Mouse (Mus musculus): ENCODE measurements around the gene Adat2.

Adat2 gene

DNA sequence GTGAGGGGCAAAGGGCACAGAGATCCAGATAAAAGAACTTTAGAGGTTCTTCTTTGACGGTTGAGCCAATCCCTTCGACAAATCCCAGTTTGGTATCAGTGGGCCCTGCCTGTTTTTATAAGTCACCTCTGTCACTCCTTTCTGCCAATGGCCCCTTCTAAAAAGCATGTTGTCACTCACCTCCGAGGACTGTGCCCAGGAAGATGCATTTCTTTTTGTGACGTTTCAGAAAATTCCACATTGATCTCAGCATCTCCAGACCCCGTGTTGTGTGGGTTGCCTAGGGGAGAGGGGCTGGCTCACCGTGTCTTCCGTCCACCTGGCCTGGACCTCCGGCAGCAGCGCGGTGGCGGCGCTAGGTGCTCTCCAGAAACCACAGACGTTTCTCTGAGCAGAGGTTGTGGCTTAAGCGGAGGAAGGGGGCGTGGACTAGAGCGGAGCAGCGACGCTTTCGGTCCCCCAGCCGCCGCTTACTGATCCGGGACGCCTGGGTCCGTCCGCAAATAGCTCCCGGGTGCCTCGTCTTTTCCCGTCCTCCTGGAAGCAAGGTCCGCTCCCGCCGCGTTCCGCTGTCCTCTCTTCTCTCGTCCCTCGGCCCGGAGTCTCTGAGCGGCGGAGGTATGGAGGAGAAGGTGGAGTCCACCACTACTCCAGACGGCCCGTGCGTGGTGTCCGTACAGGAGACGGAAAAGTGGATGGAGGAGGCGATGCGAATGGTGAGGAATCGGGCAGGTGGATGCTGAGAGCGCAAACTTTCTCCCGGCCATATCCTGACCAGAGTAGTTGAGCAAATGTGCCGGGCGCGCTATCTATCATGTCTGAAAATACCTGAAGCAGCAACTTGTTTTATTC lies at the start of gene Adat2, which contains the start of gene Pex3:
Gene Adat2, plus strand, starts transcription at position 249 of the 852 bp plus-strand sequence.
Gene Pex3, minus strand, starts transcription at position 497 of the 852 bp plus-strand sequence.
- peak; percentile 85 for DNase-seq

DNA sequence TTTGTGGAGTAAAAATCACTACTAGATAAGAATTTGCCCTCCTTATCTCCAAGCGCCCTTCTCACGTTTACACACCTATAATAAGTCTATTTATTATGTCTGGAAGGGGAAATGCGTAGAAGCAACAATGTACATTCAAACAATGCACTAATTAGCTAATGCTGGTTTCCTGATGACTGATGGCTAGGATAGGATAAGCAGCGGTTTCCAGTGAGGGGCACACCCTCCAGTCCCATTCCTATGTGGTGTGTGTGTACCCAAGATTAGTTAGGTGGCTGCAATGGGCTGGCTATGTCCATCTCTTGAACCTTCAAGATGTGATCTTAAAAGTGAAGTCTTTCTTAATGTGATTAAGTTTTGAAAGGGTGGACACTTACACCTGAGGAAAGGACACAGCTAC lies 30.8 kb upstream of the Adat2 start:
- no peak for DNase-seq

DNA sequence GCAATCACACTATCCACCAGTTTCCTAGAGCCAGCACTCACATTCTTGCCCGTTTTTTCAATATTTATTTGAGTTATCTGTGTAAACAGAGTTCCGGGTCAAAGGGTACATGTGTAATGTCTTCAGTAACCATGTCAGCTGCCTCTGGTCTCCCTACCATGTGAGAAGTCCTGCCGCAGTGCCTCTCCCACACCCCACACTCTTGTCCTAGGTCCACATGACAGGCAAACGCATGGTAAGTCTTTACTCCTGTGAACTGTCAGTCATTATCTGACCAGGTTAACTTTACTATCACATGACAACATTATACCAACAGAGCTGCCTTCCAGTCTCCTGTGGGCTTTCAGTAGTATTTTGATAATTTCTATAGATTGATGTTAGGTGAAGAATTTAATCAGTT lies 24.5 kb upstream of the Adat2 start:
- no peak for DNase-seq

DNA sequence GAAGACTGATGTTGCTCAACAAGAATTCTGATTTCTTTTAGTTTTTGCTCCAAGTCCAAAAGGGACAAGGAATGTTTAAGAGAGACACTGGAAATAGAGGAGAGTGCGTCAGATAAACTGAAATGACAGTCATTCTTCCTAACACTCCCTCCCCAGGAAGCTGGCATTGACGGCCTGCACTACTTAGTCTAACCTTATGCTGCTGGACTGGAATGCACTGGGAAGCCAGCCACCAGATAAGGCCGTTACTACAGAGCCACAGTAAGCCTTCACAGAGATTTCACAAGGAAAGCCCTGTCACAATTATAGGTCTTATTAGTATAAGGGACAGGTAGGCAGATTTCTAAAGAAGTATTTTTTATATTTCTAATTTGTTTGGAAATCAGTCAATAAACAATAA lies 17.9 kb upstream of the Adat2 start:
- DNase-seq, result no peak

DNA sequence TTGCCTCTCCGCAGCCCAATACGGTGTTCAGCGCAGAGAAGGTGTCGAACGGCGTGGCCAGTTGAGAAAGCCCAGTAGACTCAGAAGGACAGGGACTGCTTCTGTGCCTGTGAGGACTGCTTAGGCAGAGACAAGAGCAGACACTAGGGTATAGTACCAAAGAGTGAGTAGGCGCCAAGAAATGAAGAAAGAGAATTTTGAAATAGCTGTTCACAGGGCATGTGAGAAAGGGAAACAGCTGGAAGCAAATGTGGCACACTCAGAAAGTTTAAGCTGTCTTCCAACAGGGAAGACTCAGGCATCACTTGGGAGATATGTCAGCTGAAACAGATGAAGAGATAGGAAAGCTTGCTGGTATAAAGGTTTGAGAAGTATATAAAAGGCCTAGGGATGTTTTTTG lies 16.0 kb upstream of the Adat2 start:
- DNase-seq, result no peak

DNA sequence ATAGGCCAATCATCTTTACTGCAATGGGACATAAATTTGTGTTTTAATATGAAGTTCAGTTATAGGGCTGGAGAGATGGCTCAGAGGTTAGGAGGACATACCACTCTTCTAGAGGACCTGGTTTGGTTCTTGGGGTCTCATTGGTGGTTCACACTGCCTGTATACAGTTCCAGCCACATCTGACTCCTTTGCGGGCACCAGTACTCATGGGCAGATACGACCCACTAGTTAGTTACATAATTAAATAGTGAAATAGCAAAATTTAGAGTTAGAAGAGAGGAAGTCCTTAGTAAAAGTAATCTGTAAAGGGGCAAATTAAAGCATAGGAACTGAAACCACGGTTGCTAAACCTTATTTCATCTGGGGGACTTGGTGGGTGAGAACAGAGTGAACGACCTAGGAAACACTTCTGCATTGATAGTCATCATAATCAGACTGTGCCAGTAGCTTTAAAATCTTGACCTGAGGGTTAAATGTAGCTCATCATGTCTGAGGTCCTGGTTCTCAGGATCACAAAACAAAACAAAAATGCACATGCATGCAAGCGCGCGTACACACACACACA lies 12.8 kb upstream of the Adat2 start:
- no peak for DNase-seq

DNA sequence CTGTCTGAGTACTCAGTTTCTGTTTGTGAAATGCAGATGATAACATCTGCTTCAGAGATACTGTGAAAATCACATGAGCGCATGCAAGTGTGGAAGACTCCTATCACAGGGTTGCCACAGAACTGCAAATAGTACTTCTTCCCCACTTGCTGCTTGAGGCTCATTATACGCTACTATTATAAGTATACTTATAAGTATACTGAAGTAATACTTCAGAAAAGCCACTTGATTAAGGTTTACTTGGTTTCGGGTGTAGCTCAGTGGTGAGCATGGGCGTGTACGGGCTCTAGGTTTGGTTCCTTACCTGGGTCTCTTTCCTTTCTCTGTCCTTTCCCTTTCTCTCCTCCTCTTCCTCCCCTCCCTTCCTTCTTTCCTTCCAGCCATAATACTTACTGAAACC lies 11.0 kb upstream of the Adat2 start:
- DNase-seq, result no peak

DNA sequence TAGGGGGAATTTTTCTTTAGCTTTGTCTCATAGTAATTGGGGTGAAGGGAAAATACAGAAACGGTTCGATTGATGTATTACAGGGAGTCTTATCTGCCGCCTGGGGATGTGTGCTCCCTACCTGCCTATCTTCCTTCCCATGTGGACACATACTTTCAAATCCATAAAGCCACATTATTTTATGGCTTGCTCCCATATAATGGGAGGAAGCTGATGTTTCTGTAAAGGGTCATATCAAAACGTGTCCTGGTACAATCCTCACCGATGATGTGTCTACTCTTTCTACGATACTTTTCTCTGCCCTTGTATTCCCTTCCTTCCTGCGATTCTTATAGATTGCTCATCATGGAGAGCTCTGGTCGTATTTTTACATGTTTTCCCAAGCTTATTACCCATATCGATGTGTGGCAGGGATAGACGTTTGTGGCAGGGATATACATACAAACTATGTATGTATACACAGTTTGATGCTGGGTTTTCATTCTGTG lies 848 bp downstream of the Adat2 start:
- DNase-seq, result no peak

DNA sequence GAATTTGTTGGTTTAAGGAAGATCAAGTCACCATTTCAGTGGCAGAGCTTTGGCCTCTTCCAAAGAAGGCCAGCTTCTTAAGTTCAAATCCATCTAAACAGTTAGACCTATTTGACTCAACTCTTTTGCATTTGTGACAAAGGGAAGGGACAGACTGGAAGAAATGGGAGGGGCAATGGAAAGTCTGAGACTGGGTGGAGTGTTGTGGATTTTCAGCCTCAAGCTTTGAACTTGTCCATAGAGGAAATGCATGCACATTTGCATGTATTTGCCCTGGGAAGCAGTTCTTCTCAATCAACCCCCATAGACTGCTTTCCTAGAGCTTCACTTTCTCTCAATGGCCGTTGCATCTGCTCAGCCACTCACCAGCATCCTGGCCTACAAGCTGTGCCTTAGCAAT lies 1.6 kb downstream of the Adat2 start:
- no peak for DNase-seq

DNA sequence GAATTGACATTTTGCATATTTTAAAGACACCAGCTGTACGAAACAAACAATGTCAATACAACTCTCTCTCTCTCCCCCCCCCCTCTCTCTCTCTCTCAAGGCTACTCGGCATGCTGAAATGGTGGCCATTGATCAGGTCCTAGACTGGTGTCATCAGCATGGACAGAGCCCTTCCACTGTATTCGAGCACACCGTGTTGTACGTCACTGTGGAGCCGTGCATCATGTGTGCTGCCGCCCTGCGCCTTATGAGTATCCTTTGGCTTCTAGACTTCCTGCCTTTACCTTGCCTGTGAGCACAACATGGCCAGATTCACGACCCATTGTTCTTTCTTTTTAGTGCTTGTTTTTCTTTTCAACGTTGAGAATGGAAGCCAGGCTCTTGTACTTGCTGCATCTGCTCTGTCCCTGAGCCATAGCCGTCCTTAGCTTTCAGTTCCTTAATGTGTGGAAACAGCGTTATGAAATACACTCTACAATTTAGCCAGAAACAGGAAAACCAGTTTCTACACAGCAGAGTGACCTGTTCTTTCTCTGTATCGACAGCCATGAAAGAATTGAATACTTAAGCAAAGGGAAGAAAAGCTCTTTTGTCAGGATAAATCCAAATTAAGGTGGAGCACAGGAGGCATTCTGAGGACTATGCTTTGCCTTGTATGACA lies 7.5 kb downstream of the Adat2 start:
- no peak for DNase-seq

DNA sequence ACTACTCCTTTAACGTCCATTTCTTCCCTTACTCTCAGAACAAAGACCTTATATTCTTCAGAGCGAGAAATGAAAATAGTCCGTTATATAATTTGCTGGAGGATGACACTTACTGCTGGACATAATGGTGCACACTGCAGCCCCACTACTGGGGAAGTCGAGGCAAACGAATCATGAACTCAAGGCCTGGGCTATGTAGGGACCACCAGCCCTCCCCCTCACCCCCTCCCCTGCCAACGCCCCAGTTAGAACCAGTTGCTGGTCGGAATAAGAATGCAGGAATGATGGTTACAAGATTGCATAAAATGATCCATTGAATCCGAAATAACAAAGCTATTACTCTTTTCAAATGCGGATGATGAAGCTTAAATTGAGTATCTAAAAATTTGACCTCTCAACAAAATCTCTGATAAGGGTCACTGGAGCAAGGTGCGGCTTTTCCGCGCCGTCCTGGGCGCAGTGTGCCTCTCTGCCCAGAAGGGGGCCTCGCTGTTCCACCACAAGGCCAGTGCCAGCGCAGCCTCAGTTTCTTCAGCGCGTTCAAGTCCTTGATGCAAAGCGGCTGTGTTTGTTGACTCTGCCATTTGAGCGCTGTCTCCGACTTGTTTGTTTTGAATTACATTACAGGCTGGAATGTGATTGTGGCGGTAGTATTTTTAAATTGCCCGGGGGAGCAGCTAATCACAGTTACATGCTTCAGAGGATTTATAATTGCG lies 11.8 kb downstream of the Adat2 start:
- DNase-seq, result peak; percentile 76

DNA sequence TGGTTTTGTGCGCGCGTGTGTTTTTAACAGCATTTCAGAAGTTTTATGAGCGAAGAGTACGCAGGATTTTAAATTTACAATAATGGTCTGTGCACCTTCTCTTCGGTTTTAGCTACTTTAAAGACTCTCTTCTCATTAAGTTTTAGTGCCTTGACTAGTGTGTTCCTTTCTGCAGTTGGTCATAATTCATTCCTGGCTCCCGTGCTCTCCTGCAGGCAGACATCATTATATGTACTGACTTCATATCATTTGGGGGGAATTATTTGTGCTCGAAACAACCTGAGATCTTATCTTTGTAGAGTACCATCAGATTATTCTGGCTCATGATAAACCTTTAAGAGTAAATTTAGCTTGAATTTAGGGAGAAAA lies 12.4 kb downstream of the Adat2 start:
- DNase-seq, result no peak

DNA sequence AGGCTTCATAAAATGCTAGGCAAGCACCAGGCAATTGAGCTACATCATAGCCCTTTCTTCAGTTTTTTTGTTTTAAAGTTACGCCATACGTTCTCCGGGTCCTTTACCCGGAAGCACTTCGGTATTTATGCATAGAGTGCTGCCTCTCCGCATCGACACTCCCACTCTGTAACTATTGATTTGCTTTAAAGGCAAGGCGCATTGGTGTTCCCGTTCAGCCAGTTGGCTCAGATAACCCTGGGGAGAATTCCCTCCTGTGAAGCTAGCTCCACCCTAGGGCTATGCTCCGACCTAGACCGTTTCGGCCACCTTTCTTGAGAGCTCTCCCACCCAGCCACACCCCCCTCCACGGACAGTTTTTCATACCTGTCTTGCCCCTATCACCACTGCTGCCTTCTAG lies 13.7 kb downstream of the Adat2 start:
- DNase-seq, result no peak

DNA sequence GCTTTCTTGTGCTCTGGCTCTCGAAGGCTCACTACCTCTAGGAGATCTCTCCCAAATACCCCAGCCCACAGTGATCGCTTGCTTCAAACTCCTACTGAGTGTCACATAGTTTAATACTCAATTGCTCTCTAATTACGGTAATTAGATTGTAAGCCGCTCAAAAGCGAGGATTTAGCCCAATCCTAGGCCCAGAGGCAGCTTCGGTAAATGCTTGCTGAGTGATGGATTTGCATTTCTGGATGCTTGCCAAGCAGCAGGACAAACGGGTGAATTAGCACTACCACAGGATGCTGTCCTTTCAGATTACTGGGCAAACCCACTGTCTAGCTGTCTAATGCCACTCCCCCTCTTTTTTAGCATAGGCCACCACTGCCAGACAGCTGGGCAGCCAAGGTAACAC lies 17.1 kb downstream of the Adat2 start:
- no peak for DNase-seq

DNA sequence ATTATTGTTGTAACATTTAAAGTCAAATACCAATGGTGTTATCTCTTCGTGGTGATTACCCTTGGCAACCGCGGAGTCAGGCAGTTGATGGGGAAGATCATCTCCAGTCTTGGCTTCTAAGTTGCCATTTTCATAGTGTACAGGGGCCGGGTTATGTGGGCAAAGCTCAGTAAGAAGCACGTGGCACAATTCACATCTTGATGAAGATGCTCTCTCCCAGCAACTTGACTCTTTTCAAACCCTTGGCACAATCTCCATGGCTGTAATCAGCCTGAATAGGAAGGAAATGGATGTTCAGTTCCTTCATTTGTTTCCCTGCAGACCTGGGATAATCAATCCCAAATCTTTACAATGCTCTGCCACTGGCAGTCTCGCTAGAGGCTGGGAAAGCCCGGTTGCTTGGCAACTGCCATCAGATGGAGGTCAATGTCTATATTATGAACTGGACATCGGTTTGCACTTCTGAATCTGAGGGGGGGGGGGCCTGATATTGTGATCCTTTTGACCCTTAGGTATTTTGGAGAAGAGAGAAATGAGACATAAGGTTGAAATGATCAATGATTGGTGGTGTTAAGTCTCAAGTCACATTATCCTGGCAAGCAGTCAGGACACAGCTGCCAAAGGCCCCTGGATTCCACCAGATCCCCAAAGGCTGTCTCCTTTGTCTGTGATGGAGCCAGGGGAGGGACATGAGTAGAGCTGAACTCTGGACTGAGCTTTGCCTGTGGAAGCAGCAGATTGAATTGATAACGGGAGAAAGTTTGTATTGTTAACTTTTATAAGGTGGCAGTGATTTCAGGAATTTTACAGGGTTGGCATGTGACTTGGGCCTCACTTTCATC lies 18.2 kb downstream of the Adat2 start:
- no peak for DNase-seq

DNA sequence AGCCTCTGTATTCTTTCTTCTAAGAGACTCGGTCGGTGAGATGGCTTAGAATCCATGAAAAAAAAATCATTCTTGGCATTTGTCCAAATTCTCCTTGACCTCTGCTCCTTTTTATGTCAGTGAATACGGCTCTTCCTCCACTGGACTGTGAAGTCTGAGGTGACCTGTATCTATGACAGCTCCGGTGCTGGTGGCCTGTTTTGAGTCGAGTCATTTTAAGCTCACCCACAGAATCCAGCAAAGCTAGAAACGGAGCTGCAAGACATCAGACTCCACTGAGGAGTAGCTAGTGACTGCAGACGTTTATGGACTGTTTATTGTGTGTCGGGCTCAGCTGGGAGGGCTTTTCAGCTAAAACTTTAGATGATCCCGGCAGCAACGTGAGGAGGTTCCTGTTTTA lies 19.3 kb downstream of the Adat2 start:
- no peak for DNase-seq

DNA sequence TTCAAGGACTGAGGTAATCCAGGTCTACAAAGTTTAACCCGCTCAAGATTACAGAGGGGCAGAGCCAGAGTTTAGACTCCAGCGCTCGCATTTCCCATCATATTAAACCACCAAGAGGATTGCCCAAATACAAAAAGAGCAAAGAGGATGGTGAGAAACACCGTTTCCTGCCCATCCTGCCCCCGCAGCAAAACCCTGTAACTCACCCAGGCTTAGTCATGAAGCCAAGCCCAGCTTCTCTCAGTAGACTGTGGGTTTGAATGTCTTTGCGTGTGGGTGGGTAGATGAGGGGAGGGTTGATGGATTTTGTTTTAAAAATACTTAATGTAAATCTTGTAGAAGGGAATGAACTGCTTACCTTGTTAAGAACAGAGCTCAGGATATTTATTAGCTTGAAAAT lies 19.7 kb downstream of the Adat2 start:
- no peak for DNase-seq

DNA sequence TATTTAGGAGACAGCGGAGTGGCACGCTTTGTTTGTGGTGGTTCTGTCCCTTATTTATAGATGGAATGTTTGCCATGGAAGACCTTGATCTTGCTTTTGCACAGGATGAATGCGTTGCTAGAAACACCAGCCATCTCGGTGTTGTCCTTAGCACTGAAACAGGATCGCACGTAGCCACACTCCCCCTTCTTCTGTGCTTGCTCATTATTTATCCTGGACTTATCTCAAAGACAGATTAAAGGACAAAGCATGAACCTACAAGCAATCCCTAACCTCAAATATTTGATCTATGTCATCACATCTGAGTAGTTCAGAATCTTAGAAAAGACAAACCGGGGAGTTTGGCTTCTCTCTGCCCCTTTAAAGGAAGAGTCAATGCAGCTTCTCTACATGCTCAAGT lies 24.4 kb downstream of the Adat2 start:
- DNase-seq, result no peak

DNA sequence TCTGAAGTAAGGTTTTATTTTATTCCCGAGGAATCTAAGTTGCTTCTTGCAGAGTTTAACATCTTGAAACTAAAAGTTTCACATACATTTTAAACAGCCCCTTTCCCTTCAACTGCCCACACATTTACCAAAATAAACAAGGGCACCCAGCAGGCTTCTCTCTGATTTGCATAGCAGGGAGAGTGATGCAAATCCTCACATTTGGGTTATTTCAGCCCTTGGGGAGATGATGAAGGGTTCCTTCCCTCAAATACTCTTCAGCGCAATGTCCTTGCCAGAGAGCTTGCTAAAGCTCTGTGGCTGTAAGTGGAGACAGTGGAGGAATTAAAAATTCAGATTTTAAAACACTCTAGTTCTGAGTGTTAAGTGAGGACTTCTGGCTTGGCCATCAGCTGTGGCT lies 35.2 kb downstream of the Adat2 start:
- DNase-seq, result peak; percentile 46

DNA sequence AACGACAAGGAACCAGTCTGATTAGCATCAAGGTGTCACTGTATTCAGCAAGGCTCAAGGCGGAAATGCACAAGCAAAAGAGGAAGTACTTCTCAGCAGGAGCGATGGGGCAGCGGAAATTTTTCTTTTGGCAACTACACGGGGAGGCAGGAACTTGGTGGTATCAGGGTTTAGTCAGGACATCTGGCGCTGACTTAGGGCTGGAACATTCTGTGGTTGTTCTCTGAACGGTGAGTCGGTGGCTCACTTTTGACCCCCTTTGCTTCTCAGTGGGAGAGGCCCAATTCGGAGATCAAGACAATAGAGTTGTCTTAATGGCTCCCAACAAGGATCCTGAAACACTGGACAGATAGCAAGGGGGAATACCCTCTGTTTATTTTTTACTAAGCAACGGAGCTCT lies 39.5 kb downstream of the Adat2 start:
- no peak for DNase-seq

DNA sequence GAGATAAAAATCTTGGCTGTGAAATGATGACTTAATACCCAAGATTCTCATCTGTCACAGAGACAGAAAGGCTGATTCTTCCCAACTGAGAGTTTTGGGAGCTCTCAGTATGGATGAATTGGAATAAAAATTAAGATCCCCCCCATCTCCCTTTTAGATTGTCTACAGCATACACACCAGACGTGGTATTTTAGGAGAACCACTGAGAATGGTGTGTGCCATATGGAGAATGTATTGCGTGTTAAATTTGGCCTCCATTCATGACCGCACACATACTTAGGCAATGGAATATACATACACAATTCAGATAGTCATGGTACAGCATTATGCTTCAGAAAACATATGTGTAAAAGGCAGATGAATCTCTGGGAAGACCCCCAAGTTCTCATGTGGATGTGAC lies 40.8 kb downstream of the Adat2 start:
- no peak for DNase-seq

DNA sequence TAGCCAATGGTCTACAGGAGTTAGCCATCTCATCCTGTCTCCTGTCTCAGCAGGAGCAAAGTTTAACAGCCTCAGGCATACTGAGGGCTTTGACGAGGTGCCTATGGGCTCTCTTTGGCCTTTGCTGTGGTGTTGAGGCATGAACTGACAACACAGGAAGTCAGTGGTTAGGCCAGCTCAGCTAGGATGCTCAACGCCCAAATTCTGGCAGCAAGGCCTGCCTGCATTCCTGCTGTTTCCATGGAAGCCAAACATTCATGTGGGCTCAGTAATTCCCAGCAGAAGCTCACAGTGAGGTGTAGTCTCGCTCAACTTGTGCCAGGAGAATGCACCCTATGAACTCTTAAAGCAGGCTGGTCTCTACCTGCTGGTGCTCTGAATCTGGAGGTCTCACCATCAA lies 43.4 kb downstream of the Adat2 start:
- peak; percentile 48 for DNase-seq

DNA sequence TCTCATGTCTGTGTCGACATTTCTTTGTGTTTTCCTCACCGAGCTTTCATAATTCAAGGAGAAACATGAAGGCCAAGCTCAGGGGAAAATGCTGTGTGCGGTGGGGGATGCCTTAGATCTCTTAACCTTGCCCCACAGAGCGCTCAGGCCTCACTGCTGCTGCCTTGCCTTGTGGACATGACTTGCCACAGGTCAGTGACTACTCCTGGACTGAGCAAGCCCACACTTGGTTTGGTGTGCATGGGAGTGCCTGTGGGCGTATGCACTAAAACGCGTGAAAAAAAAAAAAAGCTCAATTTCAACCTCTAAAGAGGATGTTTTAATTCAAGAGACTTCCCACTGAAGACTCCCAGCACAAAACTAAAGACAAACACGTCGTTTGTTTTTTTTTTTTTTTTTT lies 44.2 kb downstream of the Adat2 start:
- DNase-seq, result no peak

Measured in right cerebral cortex, postnatal 25 days (tissue).